Mouse (Mus musculus) stomach, embryonic 14.5 days (tissue): ENCODE measurements around the gene Grm6. TPM values are rescaled to one million over a fixed set of nuclear protein-coding genes. Genes with fewer than 3 reads are reported as not detected.

ENCODE experiments used
- ATAC-seq: fragments of 200-750 bp; cut with Nextera tagmentation; 2 replicates; pipeline ENCODE4 v1.8.0; 2017; ENCODE audit warnings: low read depth, moderate TSS enrichment; ENCODE audit not compliant: insufficient number of reproducible peaks, insufficient read depth, low FRiP score
- H3K27ac ChIP-seq: fragments of 300-500 bp; sonication (generic); 2 replicates; pipeline ENCODE4 v1.5.1; 2014; ENCODE audit warnings: mild to moderate bottlenecking, low read length, moderate library complexity, mixed read lengths
- H3K27me3 ChIP-seq: fragments of 300-500 bp; sonication (generic); 2 replicates; pipeline ENCODE4 v1.6.1; 2014; ENCODE audit warnings: low read length, control low read depth, mixed read lengths; ENCODE audit not compliant: control insufficient read depth, insufficient read depth
- H3K36me3 ChIP-seq: fragments of 300-500 bp; sonication (generic); 2 replicates; pipeline ENCODE4 v1.6.1; 2014; ENCODE audit warnings: mild to moderate bottlenecking, control low read depth, low read length, moderate library complexity, mixed read lengths; ENCODE audit not compliant: control insufficient read depth, insufficient read depth
- H3K4me1 ChIP-seq: fragments of 300-500 bp; sonication (generic); 2 replicates; pipeline ENCODE4 v1.6.1; 2014; ENCODE audit warnings: low read length, control low read depth, mixed read lengths; ENCODE audit not compliant: control insufficient read depth, insufficient read depth
- H3K4me2 ChIP-seq: fragments of 300-500 bp; sonication (generic); replicated peaks from 2 replicates; pipeline ENCODE4 v1.6.1; 2014; ENCODE audit warnings: low read depth, low read length, control low read depth
- H3K4me3 ChIP-seq: fragments of 300-500 bp; sonication (generic); 2 replicates; pipeline ENCODE4 v1.5.1; 2014; ENCODE audit warnings: low read depth, low read length, control low read depth
- H3K9ac ChIP-seq: fragments of 300-500 bp; sonication (generic); replicated peaks from 2 replicates; pipeline ENCODE4 v1.6.1; 2014; ENCODE audit warnings: low read depth, mild to moderate bottlenecking, control low read depth, low read length, moderate library complexity, mixed read lengths
- H3K9me3 ChIP-seq: fragments of 300-500 bp; sonication (generic); 2 replicates; pipeline ENCODE4 v1.6.1; 2016; ENCODE audit warnings: low read depth, low read length, control low read depth; ENCODE audit not compliant: control insufficient read depth
- WGBS: fragments of 180-500 bp; shearing (Covaris S2); extraction: QIAGEN DNeasy Blood & Tissue Kit; methylation state at CpG from one replicate; pipeline ENCODE4 v1.1.7; 2014; 5-methylcytosine and 5-hydroxymethylcytosine counted together
- polyA plus RNA-seq: library from polyadenylated mRNA; unstranded; fragments of >200 nt; fragmentation: Nextera tagmentation; extraction: Ambion mirVana; gene quantifications from 2 replicates; pipeline ENCODE4 v1.2.1, GENCODE M21; 2014

Gene Grm6
- polyA plus RNA-seq, 1 experiment from 2014 or later = not detected

- 36% methylated on average over 3 of the region's 3 CpGs for WGBS
- Histone ChIP-seq H3K4me2 (no peak overlapping the region), H3K9ac (no peak overlapping the region), H3K36me3 (no peaks in the 10 kb centered on the region), H3K27ac (no peak overlapping the region), H3K4me3 (no peak overlapping the region), H3K4me1 (peaks cover 6% of the 10 kb centered on the region), H3K27me3 (peaks cover 33% of the 10 kb centered on the region), H3K9me3 (no peaks in the 10 kb centered on the region)
- no peak for ATAC-seq
Observed at GRCm38 (mm10) chr11:50848520-50849137, 1.9 kb upstream of the Grm6 start.

- Histone ChIP-seq H3K4me2 (no peak overlapping the region), H3K27me3 (peaks cover 33% of the 10 kb centered on the region), H3K4me3 (no peak overlapping the region), H3K27ac (no peak overlapping the region), H3K9me3 (no peaks in the 10 kb centered on the region), H3K9ac (no peak overlapping the region), H3K4me1 (peaks cover 6% of the 10 kb centered on the region), H3K36me3 (no peaks in the 10 kb centered on the region)
- ATAC-seq = no peak
- WGBS = 2% methylated on average over 10 of the region's 10 CpGs
Observed at GRCm38 (mm10) chr11:50849310-50849709, 1.2 kb upstream of the Grm6 start.

GRCm38 (mm10) chr11:50850989-50851601, 610 bp downstream of the Grm6 start:
- 0 out of 2 replicates have a peak overlapping the region, but pooled peaks have one; percentile 18 for H3K9ac ChIP-seq
- ATAC-seq = no peak

GRCm38 (mm10) chr11:50878641-50879040, 28.2 kb downstream of the Grm6 start:
- Histone ChIP-seq H3K27me3 (no peaks in the 10 kb centered on the region), H3K36me3 (peaks cover 23% of the 10 kb centered on the region), H3K9me3 (peaks cover 10% of the 10 kb centered on the region), H3K4me2 (no peak overlapping the region), H3K4me3 (no peak overlapping the region), H3K27ac (no peak overlapping the region), H3K4me1 (no peaks in the 10 kb centered on the region), H3K9ac (no peak overlapping the region)
- WGBS = 90% methylated on average over 3 of the region's 3 CpGs
- no peak for ATAC-seq

More at GRCm38 (mm10) chr11:50850989-50851601, 610 bp downstream of the Grm6 start:
- Histone ChIP-seq H3K36me3 (no peaks in the 10 kb centered on the region), H3K4me2 (peak overlapping the region; percentile 80), H3K4me3 (peak overlapping the region; percentile 39), H3K27ac (no peak overlapping the region), H3K4me1 (peaks cover 6% of the 10 kb centered on the region), H3K9me3 (no peaks in the 10 kb centered on the region), H3K27me3 (peaks cover 33% of the 10 kb centered on the region)
- WGBS = under 1% methylated on average over 63 of the region's 72 CpGs

GRCm38 (mm10) chr11:50883756-50884155, 33.3 kb downstream of the Grm6 start:
- no peak for ATAC-seq
- Histone ChIP-seq H3K9ac (no peak overlapping the region), H3K4me3 (no peak overlapping the region), H3K4me1 (0 out of 2 replicates have a peak, but pooled peaks cover 9% of the 10 kb centered on the region), H3K27me3 (no peaks in the 10 kb centered on the region), H3K27ac (no peak overlapping the region), H3K36me3 (peaks cover 13% of the 10 kb centered on the region; the same call in 1 of the 2 replicates), H3K9me3 (no peaks in the 10 kb centered on the region), H3K4me2 (no peak overlapping the region)
- 78% methylated on average over 3 of the region's 3 CpGs for WGBS

GRCm38 (mm10) chr11:50886231-50886932, 35.9 kb downstream of the Grm6 start:
- Histone ChIP-seq H3K36me3 (peaks cover 10% of the 10 kb centered on the region; the same call in 1 of the 2 replicates), H3K27ac (no peak overlapping the region), H3K9ac (peak overlapping the region; percentile 55; the same call in 1 of the 2 replicates), H3K9me3 (no peaks in the 10 kb centered on the region), H3K4me1 (0 out of 2 replicates have a peak, but pooled peaks cover 9% of the 10 kb centered on the region), H3K27me3 (no peaks in the 10 kb centered on the region), H3K4me3 (peak overlapping the region; percentile 49), H3K4me2 (peak overlapping the region; percentile 83)
- WGBS = 42% methylated on average over 8 of the region's 8 CpGs
- ATAC-seq = no peak

GRCm38 (mm10) chr11:50886933-50887293, 36.4 kb downstream of the Grm6 start:
- WGBS = 8% methylated on average over 10 of the region's 10 CpGs
- H3K27me3 ChIP-seq = no peaks in the 10 kb centered on the region
- peak overlapping the region; percentile 55 for H3K9ac ChIP-seq
- 0 out of 2 replicates have a peak, but pooled peaks cover 9% of the 10 kb centered on the region for H3K4me1 ChIP-seq
- peak overlapping the region; percentile 83 for H3K4me2 ChIP-seq
- peak overlapping the region; percentile 75; the same call in 1 of the 2 replicates for H3K27ac ChIP-seq
- H3K9me3 ChIP-seq = 0 out of 2 replicates have a peak, but pooled peaks cover under 1% of the 10 kb centered on the region
- H3K4me3 ChIP-seq = peak overlapping the region; percentile 49
- H3K36me3 ChIP-seq = peaks cover 10% of the 10 kb centered on the region; the same call in 1 of the 2 replicates
- peak; percentile 29; the same call in 1 of the 2 replicates for ATAC-seq

GRCm38 (mm10) chr11:50887390-50888128, 37.1 kb downstream of the Grm6 start, which contains the start of gene Zfp454:
Gene Zfp454 (minus strand): TSS chr11:50887651.
- WGBS = 6% methylated on average over 26 of the region's 26 CpGs
- H3K9ac ChIP-seq = peak within 1 kb of the TSS; percentile 55
- 0 out of 2 replicates have a peak, but pooled peaks cover 9% of the 10 kb centered on the region for H3K4me1 ChIP-seq
- peak; percentile 91 for ATAC-seq
- H3K36me3 ChIP-seq = peaks cover 7% of the 10 kb centered on the region; the same call in 1 of the 2 replicates
- H3K4me3 ChIP-seq = peak within 1 kb of the TSS; percentile 49
- H3K9me3 ChIP-seq = 0 out of 2 replicates have a peak, but pooled peaks cover 6% of the 10 kb centered on the region
- H3K27ac ChIP-seq = peak within 1 kb of the TSS; percentile 75; the same call in 1 of the 2 replicates
- peak within 1 kb of the TSS; percentile 83 for H3K4me2 ChIP-seq
- no peaks in the 10 kb centered on the region for H3K27me3 ChIP-seq
